Mouse (Mus musculus) limb, embryonic 14.5 days (tissue): ENCODE measurements around the gene Zfp207. TPM values are rescaled to one million over a fixed set of nuclear protein-coding genes. Genes with fewer than 3 reads are reported as not detected.
"Not testable (repeated sequence)": the region's sequence is repeated elsewhere in the genome, so short reads cannot be mapped to it uniquely, and the experiment has no call there.

Source experiments
- ATAC-seq: fragments of 200-750 bp; cut with Nextera tagmentation; 2 replicates; pipeline ENCODE4 v1.8.0; 2017; ENCODE audit warnings: low read depth, moderate number of reproducible peaks, moderate TSS enrichment; ENCODE audit not compliant: low FRiP score
- DNase-seq: peaks from one replicate; pipeline ENCODE4 v3.0.0-alpha.2; 2015; ENCODE audit warnings: low spot score
- H3K27ac ChIP-seq: fragments of 300-500 bp; sonication (generic); replicated peaks from 2 replicates; pipeline ENCODE4 v1.5.1; 2014; ENCODE audit warnings: low read depth, mild to moderate bottlenecking, low read length, moderate library complexity, mixed read lengths
- H3K27me3 ChIP-seq: fragments of 300-500 bp; sonication (generic); 2 replicates; pipeline ENCODE4 v1.6.1; 2014; ENCODE audit warnings: low read length, mixed read lengths; ENCODE audit not compliant: control insufficient read depth, insufficient read depth
- H3K36me3 ChIP-seq: fragments of 300-500 bp; sonication (generic); 2 replicates; pipeline ENCODE4 v1.6.1; 2014; ENCODE audit warnings: mild to moderate bottlenecking, low read length, moderate library complexity, mixed read lengths; ENCODE audit not compliant: control insufficient read depth, insufficient read depth
- H3K4me1 ChIP-seq: fragments of 300-500 bp; sonication (generic); 2 replicates; pipeline ENCODE4 v1.6.1; 2014; ENCODE audit warnings: antibody characterized with exemption, low read length, mixed read lengths; ENCODE audit not compliant: control insufficient read depth, insufficient read depth
- H3K4me2 ChIP-seq: fragments of 300-500 bp; sonication (generic); replicated peaks from 2 replicates; pipeline ENCODE4 v1.6.1; 2014; ENCODE audit warnings: low read depth, mild to moderate bottlenecking, low read length, moderate library complexity; ENCODE audit not compliant: severe bottlenecking
- H3K4me3 ChIP-seq: fragments of 300-500 bp; sonication (generic); replicated peaks from 2 replicates; pipeline ENCODE4 v1.5.1; 2014; ENCODE audit warnings: low read length
- H3K9ac ChIP-seq: fragments of 300-500 bp; sonication (generic); 2 replicates; pipeline ENCODE4 v1.6.1; 2014; ENCODE audit warnings: mild to moderate bottlenecking, low read depth, low read length, moderate library complexity; ENCODE audit not compliant: severe bottlenecking
- H3K9me3 ChIP-seq: fragments of 300-500 bp; sonication (generic); 2 replicates; pipeline ENCODE4 v1.6.1; 2016; ENCODE audit warnings: low read length; ENCODE audit not compliant: control insufficient read depth
- POLR2A ChIP-seq: fragments of 200-500 bp; IDR thresholded peaks from 2 replicates; pipeline ENCODE4 v1.8.0; 2012; ENCODE audit warnings: inconsistent platforms, mild to moderate bottlenecking, moderate library complexity, borderline replicate concordance; ENCODE audit not compliant: insufficient read depth, insufficient read length; ENCODE audit errors: extremely low read depth
- WGBS: fragments of 180-500 bp; shearing (Covaris S2); extraction: QIAGEN DNeasy Blood & Tissue Kit; methylation state at CpG from one replicate; pipeline ENCODE4 v1.1.7; 2014; 5-methylcytosine and 5-hydroxymethylcytosine counted together
- polyA plus RNA-seq, 2 experiments: library from polyadenylated mRNA; depleted of rRNA in 1 of 2; stranded (reverse) in 1 of 2; unstranded in 1 of 2; fragments of >200 nt; fragmentation: Nextera tagmentation in 1 of 2; extraction: Ambion mirVana in 1 of 2; gene quantifications; 2 replicates each; pipeline versions ENCODE4 v1.2.1 to v1.2.3; 2012 to 2014

Gene Zfp207
- polyA plus RNA-seq, 2 experiments, result 237 to 274 TPM

DNA sequence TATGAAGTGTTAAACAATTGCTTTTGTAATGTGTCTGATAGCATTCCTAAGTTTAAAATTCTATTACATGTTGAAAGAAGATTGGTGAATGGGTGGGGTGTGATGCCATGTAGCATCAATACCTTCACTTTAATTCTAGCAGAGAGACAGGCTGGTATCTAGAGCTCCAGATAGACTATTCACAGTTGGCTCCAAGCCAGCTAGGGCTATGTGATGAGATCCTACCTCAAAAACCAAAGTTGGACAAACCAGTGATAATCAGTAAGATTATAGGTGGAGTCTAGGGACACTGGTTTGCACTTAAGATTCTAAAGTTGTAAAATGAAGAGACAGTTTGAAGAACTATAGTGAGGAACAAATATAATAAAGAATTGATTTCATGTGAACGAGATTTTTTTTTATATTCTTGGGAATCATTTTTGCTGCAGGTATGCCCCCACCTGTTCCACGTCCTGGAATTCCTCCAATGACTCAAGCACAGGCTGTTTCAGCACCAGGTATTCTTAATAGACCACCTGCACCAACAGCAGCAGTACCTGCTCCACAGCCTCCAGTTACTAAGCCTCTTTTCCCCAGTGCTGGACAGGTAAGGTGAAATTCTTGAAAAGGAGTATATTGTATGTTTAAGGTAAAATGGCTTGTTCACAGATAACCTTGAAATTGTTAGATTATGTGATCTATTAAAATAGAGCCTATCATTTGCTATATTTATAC, 8.5 kb downstream of the Zfp207 start:
- no peak overlapping the region for H3K4me2 ChIP-seq
- no peak overlapping the region for H3K27ac ChIP-seq
- ATAC-seq, result no peak
- H3K9ac ChIP-seq, result no peak overlapping the region
- WGBS, result 90% methylated on average over 2 of the region's 2 CpGs
- TF ChIP-seq POLR2A, result no peak
- H3K27me3 ChIP-seq, result no peaks in the 10 kb centered on the region
- DNase-seq, result no peak
- no peak overlapping the region for H3K4me3 ChIP-seq
- 0 out of 2 replicates have a peak, but pooled peaks cover 3% of the 10 kb centered on the region for H3K4me1 ChIP-seq
- H3K9me3 ChIP-seq, result no peaks in the 10 kb centered on the region
- H3K36me3 ChIP-seq, result peaks cover 81% of the 10 kb centered on the region

DNA sequence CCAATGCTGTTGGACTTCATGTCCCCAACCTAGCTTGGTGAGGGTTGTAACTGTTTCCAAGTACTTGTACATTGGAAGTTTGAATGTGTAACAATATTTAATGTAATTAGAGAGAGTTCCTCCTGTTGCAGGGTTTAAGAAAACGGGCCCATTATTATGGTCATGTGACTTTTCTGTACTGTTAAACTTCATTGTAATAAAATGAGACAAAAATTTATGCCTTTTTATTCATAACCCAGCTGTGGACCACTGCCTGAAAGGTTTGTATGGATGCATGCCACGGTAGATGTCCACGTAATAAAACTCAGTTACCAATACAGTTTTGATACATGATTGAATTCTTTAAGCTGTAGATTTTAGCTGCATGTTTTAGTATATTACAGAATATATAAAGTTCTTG, 12.9 kb downstream of the Zfp207 start:
- no peak overlapping the region for H3K9ac ChIP-seq
- H3K4me2 ChIP-seq, result no peak overlapping the region
- H3K27ac ChIP-seq, result no peak overlapping the region
- WGBS, result 88% methylated on average over 3 of the region's 3 CpGs
- TF ChIP-seq POLR2A, result no peak
- peaks cover 83% of the 10 kb centered on the region for H3K36me3 ChIP-seq
- ATAC-seq (no peak), DNase-seq (no peak)
- no peaks in the 10 kb centered on the region for H3K27me3 ChIP-seq
- H3K9me3 ChIP-seq, result no peaks in the 10 kb centered on the region
- H3K4me3 ChIP-seq, result no peak overlapping the region
- H3K4me1 ChIP-seq, result no peaks in the 10 kb centered on the region

DNA sequence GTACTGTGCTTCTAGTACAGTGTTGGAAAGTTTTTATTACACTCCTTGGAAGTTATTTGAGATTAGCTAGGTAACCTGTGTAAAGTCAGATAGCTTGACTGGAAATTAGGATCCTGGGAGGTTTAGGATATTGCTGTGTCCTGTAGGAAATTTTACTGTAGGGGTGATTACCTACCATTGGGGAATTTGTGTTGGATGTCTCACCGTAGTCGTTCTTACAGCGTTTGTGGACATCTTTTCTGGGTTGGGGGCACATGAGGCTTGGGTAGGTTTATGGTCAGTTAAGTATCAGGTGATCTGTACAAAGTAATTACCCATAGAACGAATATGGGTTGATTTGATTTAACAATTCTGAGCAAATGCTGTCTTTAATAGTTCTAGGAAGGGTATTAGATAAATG, 13.5 kb downstream of the Zfp207 start:
- H3K27me3 ChIP-seq, result no peaks in the 10 kb centered on the region
- DNase-seq (no peak), ATAC-seq (no peak)
- H3K36me3 ChIP-seq, result peaks cover 82% of the 10 kb centered on the region
- no peak overlapping the region for H3K4me3 ChIP-seq
- no peak overlapping the region for H3K4me2 ChIP-seq
- no peak for TF ChIP-seq POLR2A
- H3K9ac ChIP-seq, result no peak overlapping the region
- no peaks in the 10 kb centered on the region for H3K4me1 ChIP-seq
- H3K27ac ChIP-seq, result no peak overlapping the region
- H3K9me3 ChIP-seq, result no peaks in the 10 kb centered on the region
- 89% methylated on average over 4 of the region's 4 CpGs for WGBS

DNA sequence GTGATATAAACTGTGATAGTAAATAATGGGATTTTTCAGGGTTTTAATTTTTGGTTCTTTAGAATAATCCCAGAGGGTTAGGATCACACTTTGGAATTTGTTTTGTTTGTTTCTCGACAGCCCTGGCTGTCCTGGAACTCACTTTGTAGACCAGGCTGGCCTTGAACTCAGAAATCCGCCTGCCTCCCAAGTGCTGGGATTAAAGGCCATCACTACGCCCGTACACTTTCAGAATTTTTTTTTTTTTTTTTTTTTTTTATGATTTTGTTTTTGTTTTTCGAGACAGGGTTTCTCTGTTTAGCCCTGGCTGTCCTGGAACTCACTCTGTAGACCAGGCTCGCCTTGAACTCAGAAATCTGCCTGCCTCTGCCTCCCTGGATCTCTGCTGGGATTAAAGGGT, 24.8 kb downstream of the Zfp207 start:
- not testable (repeated sequence) for H3K9ac ChIP-seq, H3K4me1 ChIP-seq, H3K9me3 ChIP-seq, H3K27me3 ChIP-seq, H3K4me2 ChIP-seq, ATAC-seq, H3K27ac ChIP-seq, H3K4me3 ChIP-seq, DNase-seq
- 97% methylated on average over 6 of the region's 6 CpGs for WGBS
- H3K36me3 ChIP-seq, result peaks cover 73% of the 10 kb centered on the region

DNA sequence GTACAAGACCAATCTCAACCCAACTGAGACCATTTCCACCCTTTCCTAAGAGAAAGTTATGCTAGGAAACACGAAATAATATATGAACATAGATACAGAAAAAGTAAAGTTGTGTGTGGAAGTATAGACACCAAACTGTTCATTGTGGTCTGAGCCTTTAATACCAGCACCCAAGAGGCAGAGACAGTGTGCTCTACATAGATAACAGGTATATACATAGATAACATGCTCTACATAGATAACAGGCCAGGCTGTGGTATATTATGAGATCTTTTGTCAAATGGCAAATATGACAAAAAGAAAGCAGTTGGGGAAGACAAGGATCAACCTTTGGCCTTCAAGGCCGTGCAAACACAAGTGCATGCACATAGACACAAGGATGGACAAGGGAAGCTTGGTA, 27.3 kb downstream of the Zfp207 start:
- no peak overlapping the region for H3K4me3 ChIP-seq
- H3K9ac ChIP-seq, result no peak overlapping the region
- no peaks in the 10 kb centered on the region for H3K27me3 ChIP-seq
- no peak overlapping the region for H3K27ac ChIP-seq
- H3K36me3 ChIP-seq, result peaks cover 61% of the 10 kb centered on the region
- H3K9me3 ChIP-seq, result no peaks in the 10 kb centered on the region
- no peaks in the 10 kb centered on the region for H3K4me1 ChIP-seq
- ATAC-seq, result no peak
- H3K4me2 ChIP-seq, result no peak overlapping the region
- no peak for TF ChIP-seq POLR2A
- WGBS, result 91% methylated on average over 2 of the region's 2 CpGs
- no peak for DNase-seq
